Comparison of ENCODE assay signal across 9 mouse cellular contexts in genomic region chr11:79646467-79647070, GRCm38 (mm10). TPM values are rescaled to one million over a fixed set of nuclear protein-coding genes. Genes with fewer than 3 reads are reported as not detected.
DNase-seq lines count a peak whose midpoint lies in the region; ATAC-seq lines count a peak whose summit lies in the region.
"Had no signal": no experiment of that assay in that cellular context is flagged by ENCODE, and none has a peak within 500 bp of the region (broad histone marks: within the 10 kb centered on the region; RNA-seq: fewer than 3 reads in every experiment).

No protein-coding gene starts in this region.

- H3K36me3 ChIP-seq in embryonic facial prominence, embryonic 14.5 days (ENCODE audit: control insufficient read depth, insufficient read depth, low read length) = no peaks in the 10 kb centered on the region
- no peaks in the 10 kb centered on the region for H3K36me3 ChIP-seq in kidney, embryonic 14.5 days (ENCODE audit: control insufficient read depth, insufficient read depth, low read length)
- no peaks in the 10 kb centered on the region for H3K36me3 ChIP-seq in neural tube, embryonic 11.5 days (ENCODE audit: control insufficient read depth, insufficient read depth, low read length)
- H3K36me3 ChIP-seq in liver, embryonic 11.5 days (ENCODE audit: control insufficient read depth, insufficient read depth, low read length) = no peaks in the 10 kb centered on the region

- no peak overlapping the region for H3K4me2 ChIP-seq in embryonic facial prominence, embryonic 14.5 days (ENCODE audit: low read depth, low read length)
- H3K4me2 ChIP-seq in kidney, embryonic 14.5 days (replicated peaks; ENCODE audit: low read depth, low read length) = no peak overlapping the region
- H3K4me2 ChIP-seq in neural tube, embryonic 11.5 days (ENCODE audit: low read depth) = no peak overlapping the region
- H3K4me2 ChIP-seq in liver, embryonic 11.5 days = no peak overlapping the region

- WGBS in embryonic facial prominence, embryonic 14.5 days = 16% methylated on average over 12 of the region's 12 CpGs
- WGBS in kidney, embryonic 14.5 days = 14% methylated on average over 12 of the region's 12 CpGs
- 14% methylated on average over 12 of the region's 12 CpGs for WGBS in neural tube, embryonic 11.5 days
- 47% methylated on average over 12 of the region's 12 CpGs for WGBS in liver, embryonic 11.5 days

- peaks cover 39% of the 10 kb centered on the region for H3K4me1 ChIP-seq in embryonic facial prominence, embryonic 14.5 days (ENCODE audit: control insufficient read depth, insufficient read depth, low read length)
- peaks cover 44% of the 10 kb centered on the region for H3K4me1 ChIP-seq in kidney, embryonic 14.5 days (ENCODE audit: control insufficient read depth, insufficient read depth, low read length)
- peaks cover 22% of the 10 kb centered on the region for H3K4me1 ChIP-seq in neural tube, embryonic 11.5 days (ENCODE audit: control insufficient read depth, insufficient read depth, low read length)
- peaks cover 5% of the 10 kb centered on the region for H3K4me1 ChIP-seq in liver, embryonic 11.5 days (replicated peaks; ENCODE audit: control insufficient read depth, insufficient read depth, low read length)

- peak; percentile 23 for DNase-seq in adrenal gland, postnatal 14 days
- no peak for DNase-seq in adrenal gland, postnatal 36 days
- peak; percentile 81 for DNase-seq in embryonic facial prominence, embryonic 14.5 days (ENCODE audit: low spot score)
- DNase-seq in neural tube, embryonic 11.5 days (ENCODE audit: low spot score) = peak; percentile 70
- no peak for DNase-seq in liver, embryonic 11.5 days (ENCODE audit: low spot score)
- DNase-seq in heart, adult 8-10 months (ENCODE audit: low spot score) = no peak
- DNase-seq in layer of hippocampus, adult 8-10 months (ENCODE audit: low spot score in 2 of 2) = no peak
- DNase-seq: lung, postnatal 36 days had no signal

- H3K27me3 ChIP-seq in embryonic facial prominence, embryonic 14.5 days (replicated peaks; ENCODE audit: control insufficient read depth, insufficient read depth, low read length) = no peaks in the 10 kb centered on the region
- no peaks in the 10 kb centered on the region for H3K27me3 ChIP-seq in kidney, embryonic 14.5 days (ENCODE audit: control insufficient read depth, insufficient read depth, low read length)
- H3K27me3 ChIP-seq in neural tube, embryonic 11.5 days (ENCODE audit: control insufficient read depth, insufficient read depth, low read length) = no peaks in the 10 kb centered on the region
- peaks cover 11% of the 10 kb centered on the region for H3K27me3 ChIP-seq in liver, embryonic 11.5 days (replicated peaks; ENCODE audit: control insufficient read depth, insufficient read depth, low read length)

- ATAC-seq in embryonic facial prominence, embryonic 14.5 days (ENCODE audit: low read depth) = peak; percentile 70
- ATAC-seq in kidney, embryonic 14.5 days (ENCODE audit: low FRiP score, low TSS enrichment) = 0 out of 2 replicates have a peak, but pooled peaks have one; percentile 39
- ATAC-seq in neural tube, embryonic 11.5 days (ENCODE audit: insufficient read depth, low FRiP score, low TSS enrichment) = peak; percentile 77
- no peak for ATAC-seq in liver, embryonic 11.5 days (replicated peaks; ENCODE audit: low FRiP score)

- peak overlapping the region; percentile 35; the same call in 1 of the 2 replicates for H3K27ac ChIP-seq in embryonic facial prominence, embryonic 14.5 days (replicated peaks; ENCODE audit: low read depth, low read length)
- peak overlapping the region; percentile 81; the same call in 1 of the 2 replicates for H3K27ac ChIP-seq in kidney, embryonic 14.5 days (ENCODE audit: low read depth, low read length)
- peak overlapping the region; percentile 31; the same call in 1 of the 2 replicates for H3K27ac ChIP-seq in neural tube, embryonic 11.5 days (ENCODE audit: low read depth, low read length)
- H3K27ac ChIP-seq in liver, embryonic 11.5 days (ENCODE audit: low read depth, low read length) = no peak overlapping the region

- H3K9ac ChIP-seq in embryonic facial prominence, embryonic 14.5 days (ENCODE audit: low read depth, low read length) = peak overlapping the region; percentile 22; the same call in 1 of the 2 replicates
- peak overlapping the region; percentile 40; the same call in 1 of the 2 replicates for H3K9ac ChIP-seq in kidney, embryonic 14.5 days (ENCODE audit: low read depth, low read length)
- 0 out of 2 replicates have a peak overlapping the region, but pooled peaks have one; percentile 9 for H3K9ac ChIP-seq in neural tube, embryonic 11.5 days (ENCODE audit: low read length)
- H3K9ac ChIP-seq in liver, embryonic 11.5 days (ENCODE audit: low read depth, low read length) = no peak overlapping the region

- H3K4me3 ChIP-seq in embryonic facial prominence, embryonic 14.5 days (ENCODE audit: low read depth, low read length) = no peak overlapping the region
- H3K4me3 ChIP-seq in kidney, embryonic 14.5 days (ENCODE audit: low read length) = no peak overlapping the region
- no peak overlapping the region for H3K4me3 ChIP-seq in neural tube, embryonic 11.5 days (ENCODE audit: low read depth, low read length)
- H3K4me3 ChIP-seq in liver, embryonic 11.5 days (ENCODE audit: low read depth, low read length) = no peak overlapping the region

- no peaks in the 10 kb centered on the region for H3K9me3 ChIP-seq in embryonic facial prominence, embryonic 14.5 days (ENCODE audit: control insufficient read depth, low read length)
- no peaks in the 10 kb centered on the region for H3K9me3 ChIP-seq in kidney, embryonic 14.5 days (ENCODE audit: control insufficient read depth, low read length)
- no peaks in the 10 kb centered on the region for H3K9me3 ChIP-seq in neural tube, embryonic 11.5 days (ENCODE audit: control insufficient read depth, low read length)
- H3K9me3 ChIP-seq in liver, embryonic 11.5 days (ENCODE audit: control insufficient read depth, low read length) = no peaks in the 10 kb centered on the region

RNA-seq across cellular contexts. Expression of gene Rab11fip4, which starts 55.6 kb away (rescaled TPM):
- total RNA-seq in adrenal gland, postnatal 14 days (2021) = 3.3 and 3.8 TPM in 2 replicates
- total RNA-seq in adrenal gland, postnatal 36 days (2021) = 1 to 10 TPM; 2.4 to 2.7 TPM
- 4.7 and 5.4 TPM in 2 replicates for polyA plus RNA-seq in embryonic facial prominence, embryonic 14.5 days (2014; fragmentation: Nextera tagmentation; extraction: Ambion mirVana)
- 4.8 and 7.1 TPM in 2 replicates for polyA plus RNA-seq in kidney, embryonic 14.5 days (2014; fragmentation: Nextera tagmentation; extraction: Ambion mirVana)
- 13.6 and 15.2 TPM in 2 replicates for polyA plus RNA-seq in neural tube, embryonic 11.5 days (2014; fragmentation: Nextera tagmentation; extraction: Ambion mirVana)
- polyA plus RNA-seq in liver, embryonic 11.5 days (2014; fragmentation: Nextera tagmentation; extraction: Ambion mirVana) = 2.2 and 2.9 TPM in 2 replicates
- under 1 TPM in 3 of 4 experiments, not detected in 1; 0.05 to 0.40 (median 0.06) TPM for total RNA-seq in heart, adult 8-10 months (2022)
- 100 to 1,000 TPM; 157 to 175 (median 167) TPM for total RNA-seq in layer of hippocampus, adult 8-10 months (2022)

Comparison
In these comparisons a context has a peak if more than half of its experiments do, and no peak if none do; other contexts are left out.
1. DNase-seq: peak in adrenal gland, postnatal 14 days (single experiment), embryonic facial prominence, embryonic 14.5 days (single experiment) and neural tube, embryonic 11.5 days (single experiment); none in adrenal gland, postnatal 36 days (0 of 2), liver, embryonic 11.5 days (single experiment), heart, adult 8-10 months (single experiment) and layer of hippocampus, adult 8-10 months (0 of 2).
2. RNA of gene Rab11fip4, which starts 55.6 kb away (total RNA-seq): 157 to 175 TPM in layer of hippocampus, adult 8-10 months; 3.3 to 3.8 TPM in adrenal gland, postnatal 14 days, 2.4 to 2.7 TPM in adrenal gland, postnatal 36 days and 0.05 to 0.40 TPM in heart, adult 8-10 months; every median in the first group is over 10 times any median in the second.